Mouse (Mus musculus): ENCODE results near the gene Neu4. TPM values are rescaled to one million over a fixed set of nuclear protein-coding genes. Genes with fewer than 3 reads are reported as not detected.
"Not testable (repeated sequence)": the region's sequence is repeated elsewhere in the genome, so short reads cannot be mapped to it uniquely, and the experiment has no call there.

Neu4 gene
- total RNA-seq (2021), result 10 to 100 TPM; 10.4 to 12.3 TPM

DNA sequence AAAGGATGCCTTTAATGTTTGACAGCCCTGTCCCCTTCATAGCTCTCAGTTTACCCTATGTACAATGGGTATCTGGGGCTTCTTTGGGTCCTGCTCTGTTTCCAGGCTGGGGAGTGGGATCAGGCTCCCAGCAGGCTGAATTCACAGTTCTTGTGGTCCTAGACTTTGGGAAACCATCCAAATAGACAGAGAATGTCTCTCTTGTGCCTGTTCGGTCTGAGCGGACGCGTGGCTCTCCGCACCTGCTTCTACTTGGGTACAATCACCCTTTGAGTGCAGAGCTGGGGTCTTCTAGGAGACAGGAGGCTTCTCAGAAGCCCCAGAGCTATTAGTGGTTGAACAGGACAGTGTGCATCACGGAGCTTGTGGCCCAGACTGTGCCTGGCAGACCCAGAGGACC lies at the start of gene Neu4:
TSS of gene Neu4 (plus strand) at position 301 of the 400 bp plus-strand sequence.
- no peak for DNase-seq

- not testable (repeated sequence) for DNase-seq
Measured at GRCm38 (mm10) chr1:93970797-93971196, 49.5 kb upstream of the Neu4 start.

DNA sequence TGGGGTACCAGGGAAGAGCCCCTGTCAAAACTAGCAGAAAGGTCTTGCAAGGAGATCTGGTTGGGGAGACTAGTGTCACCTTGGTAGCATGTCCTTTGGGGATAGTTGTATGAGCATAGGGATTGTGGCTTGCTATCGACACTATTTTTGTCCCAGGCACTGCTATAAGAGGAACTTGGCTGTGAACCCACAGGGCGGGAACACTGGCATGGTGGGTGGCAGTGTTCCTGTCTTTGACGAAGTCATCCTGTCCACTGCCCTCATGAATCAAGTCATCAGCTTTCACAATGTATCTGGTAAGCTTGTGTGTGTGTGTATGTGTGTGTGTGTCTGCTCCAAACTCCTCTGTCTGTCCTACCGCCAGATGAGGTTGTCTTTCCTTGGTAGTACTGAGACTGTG lies 44.5 kb upstream of the Neu4 start:
- DNase-seq, result not testable (repeated sequence)

DNA sequence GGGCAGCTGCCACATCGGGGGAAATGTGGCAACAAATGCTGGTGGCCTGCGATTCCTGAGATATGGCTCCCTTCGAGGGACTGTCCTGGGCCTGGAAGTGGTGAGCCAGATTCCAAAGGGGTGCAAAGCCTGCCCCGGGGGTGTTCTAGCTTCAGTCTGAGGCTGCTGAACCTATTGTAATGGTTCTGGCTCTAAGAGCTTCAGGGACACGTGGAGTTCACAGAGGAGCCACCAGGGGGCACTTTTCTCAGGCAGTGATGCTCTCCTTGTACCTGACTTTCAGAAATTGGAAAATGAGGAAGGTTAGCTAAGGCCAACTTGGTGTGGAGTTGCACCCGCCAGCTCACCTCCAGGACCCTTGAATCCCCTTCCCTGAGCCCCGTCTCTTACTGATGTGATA lies 42.0 kb upstream of the Neu4 start:
- not testable (repeated sequence) for DNase-seq

- DNase-seq, result not testable (repeated sequence)
Measured at GRCm38 (mm10) chr1:93980932-93981331, 39.3 kb upstream of the Neu4 start.

GRCm38 (mm10) chr1:93986167-93986566 lies 34.1 kb upstream of the Neu4 start:
- DNase-seq, result no peak

GRCm38 (mm10) chr1:93988786-93989185 lies 31.5 kb upstream of the Neu4 start:
- DNase-seq, result no peak

GRCm38 (mm10) chr1:93990209-93990608 lies 30.0 kb upstream of the Neu4 start, which contains the start of gene Gal3st2c:
Gene Gal3st2c (plus strand): TSS chr1:93990509.
- not testable (repeated sequence) for DNase-seq

DNA sequence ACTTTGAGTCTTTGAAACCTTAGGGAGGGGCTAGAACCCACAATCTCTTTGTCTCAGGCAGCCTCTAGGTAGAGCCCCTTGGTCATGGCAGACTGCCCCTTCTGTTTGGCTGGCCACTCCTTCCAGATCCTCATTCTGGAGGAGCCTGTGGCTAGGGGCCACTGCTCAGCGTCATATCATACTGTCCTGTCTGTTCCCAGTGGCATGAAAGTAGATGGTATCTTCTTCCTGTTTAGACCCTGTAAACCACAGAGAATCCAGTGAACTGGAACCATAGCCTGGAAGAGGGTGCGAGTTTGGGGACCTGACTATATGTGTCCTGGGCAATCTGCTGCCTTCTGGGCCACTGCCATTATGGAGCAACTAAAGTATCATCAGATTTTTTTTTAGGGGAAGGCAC lies 29.2 kb upstream of the Neu4 start:
- not testable (repeated sequence) for DNase-seq

GRCm38 (mm10) chr1:93991491-93991890 lies 28.8 kb upstream of the Neu4 start:
- DNase-seq, result not testable (repeated sequence)

DNA sequence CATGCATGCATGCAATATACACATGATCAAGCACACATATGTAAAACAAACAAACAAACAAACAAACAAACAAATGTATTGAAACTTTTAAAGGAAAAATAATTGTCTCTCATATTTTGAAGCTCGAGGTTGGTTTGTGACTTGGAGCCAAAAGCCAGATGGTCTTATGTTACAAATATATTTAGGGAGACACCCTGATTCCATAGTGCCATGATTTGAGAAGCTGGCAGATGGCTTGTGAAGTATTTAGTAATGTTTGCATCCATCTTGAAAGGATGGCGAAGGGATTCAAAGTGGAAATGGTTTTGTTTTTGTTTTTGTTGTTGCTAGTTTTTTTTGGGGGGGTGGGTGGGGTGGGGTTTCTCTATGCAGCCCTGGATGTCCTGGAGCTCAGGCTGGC lies 19.2 kb upstream of the Neu4 start:
- DNase-seq, result no peak

GRCm38 (mm10) chr1:94005954-94006506 lies 14.2 kb upstream of the Neu4 start:
- not testable (repeated sequence) for DNase-seq

- DNase-seq, result peak; percentile 70 to 75
Measured at GRCm38 (mm10) chr1:94008826-94009225, 11.4 kb upstream of the Neu4 start.

GRCm38 (mm10) chr1:94011643-94012042 lies 8.6 kb upstream of the Neu4 start:
- no peak for DNase-seq

GRCm38 (mm10) chr1:94027506-94028108 lies 7.4 kb downstream of the Neu4 start:
- no peak for DNase-seq

- no peak for DNase-seq
Measured at GRCm38 (mm10) chr1:94028741-94029140, 8.5 kb downstream of the Neu4 start.

GRCm38 (mm10) chr1:94033075-94033602 lies 12.9 kb downstream of the Neu4 start:
- no peak for DNase-seq

DNA sequence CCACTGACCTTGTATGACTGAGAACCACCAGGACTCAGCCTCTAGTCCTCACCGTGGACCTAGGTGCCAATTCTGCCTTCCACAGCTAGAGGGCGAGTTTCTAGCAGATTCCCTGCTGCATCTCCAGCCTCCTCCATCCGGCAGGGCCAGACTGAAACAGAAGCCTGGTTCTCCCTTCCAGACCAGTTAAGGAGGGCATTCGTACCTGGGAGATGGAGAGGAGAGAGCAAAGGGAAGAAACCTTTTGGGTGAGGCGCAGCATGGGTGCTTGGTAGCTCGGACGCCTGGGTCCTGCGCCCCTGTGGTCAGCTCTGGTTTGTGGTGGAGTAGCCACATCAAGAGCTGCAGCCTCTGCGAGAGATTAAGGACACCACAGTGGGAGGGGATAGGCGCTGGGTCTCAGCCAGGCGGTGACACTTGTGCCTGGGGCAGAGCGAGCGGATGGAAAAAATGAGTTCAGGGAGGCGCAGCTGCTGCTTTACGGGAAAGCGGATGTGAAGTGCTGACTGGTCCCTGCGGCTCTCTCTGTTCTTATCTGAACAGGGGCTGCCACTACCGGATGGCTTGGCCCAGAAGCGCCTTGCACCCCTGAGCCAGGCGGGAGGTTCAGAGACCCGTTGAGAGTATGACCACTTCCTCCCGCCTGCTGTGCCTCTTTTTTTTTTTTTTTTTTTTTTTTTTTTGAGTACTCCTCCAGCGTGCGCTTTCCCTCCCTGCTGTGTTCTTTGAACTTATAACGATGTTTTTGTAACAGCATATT lies 14.9 kb downstream of the Neu4 start:
- DNase-seq, result peak; percentile 82 to 83

DNA sequence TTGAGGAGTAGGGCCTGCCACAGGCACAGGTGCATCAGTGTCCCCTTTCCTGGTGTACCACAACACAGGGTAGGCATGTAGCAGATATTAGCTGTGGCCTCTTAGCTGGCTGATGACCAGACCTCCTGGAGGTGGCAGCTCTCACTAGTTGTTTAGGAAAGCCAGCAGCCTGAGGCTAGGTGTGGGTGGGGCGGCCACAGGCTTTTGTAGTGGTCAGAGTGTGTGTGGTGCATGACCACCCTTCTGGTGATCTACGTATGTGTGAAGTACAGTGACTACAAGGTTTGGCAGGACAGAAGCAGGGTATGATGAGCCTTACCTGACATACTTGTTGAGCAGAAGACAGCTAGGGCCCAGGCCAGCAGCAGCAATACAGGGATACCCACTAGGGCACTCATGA lies 20.1 kb downstream of the Neu4 start:
- no peak for DNase-seq

GRCm38 (mm10) chr1:94045559-94045958 lies 25.3 kb downstream of the Neu4 start:
- no peak for DNase-seq

- no peak for DNase-seq
Measured at GRCm38 (mm10) chr1:94046544-94046943, 26.3 kb downstream of the Neu4 start.

GRCm38 (mm10) chr1:94051104-94051503 lies 30.9 kb downstream of the Neu4 start:
- DNase-seq, result no peak

- no peak for DNase-seq
Measured at GRCm38 (mm10) chr1:94052373-94052772, 32.1 kb downstream of the Neu4 start, which contains the start of gene Pdcd1. Gene Pdcd1 (minus strand): TSS chr1:94052553.
